ENCODE assay signal across 13 mouse cellular contexts in the genomic region with DNA sequence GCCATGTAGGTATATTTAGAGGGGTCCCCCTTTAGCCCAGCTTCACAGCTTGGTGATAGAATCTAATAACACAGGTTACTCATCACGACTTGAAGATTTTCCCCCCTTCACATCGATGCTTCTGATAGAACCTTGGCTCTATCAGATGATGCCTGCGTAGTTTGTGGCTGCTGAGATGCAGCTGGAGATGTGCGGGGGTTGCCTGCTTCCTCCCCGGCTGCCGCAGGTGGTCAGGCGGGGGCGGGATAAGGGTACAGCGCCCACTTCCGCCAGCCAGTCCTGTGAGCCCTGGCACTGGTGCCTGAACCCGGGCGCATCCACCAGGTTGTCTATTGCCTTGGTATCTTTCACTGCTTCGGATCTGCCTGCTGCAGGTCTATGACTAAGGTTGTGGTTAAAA. TPM values are rescaled to one million over a fixed set of nuclear protein-coding genes. Genes with fewer than 3 reads are reported as not detected.
DNase-seq lines count a peak whose midpoint lies in the region; ATAC-seq and TF ChIP-seq lines count a peak whose summit lies in the region.
"Had no signal": no experiment of that assay in that cellular context is flagged by ENCODE, and none has a peak within 500 bp of the region (broad histone marks: within the 10 kb centered on the region; RNA-seq: fewer than 3 reads in every experiment).

No protein-coding gene starts in this region.

- TF ChIP-seq POLR2A in thymus, adult 2 months (IDR thresholded peaks at IDR 0.05; ENCODE audit: control insufficient read depth, extremely low read depth, insufficient read depth, low read length, poor library complexity), result no peak

- H3K27ac ChIP-seq in thymus, adult 2 months (ENCODE audit: control insufficient read depth, insufficient read depth, low read length), result peak overlapping the region; percentile 72
- H3K27ac ChIP-seq: heart, embryonic 15.5 days; hindbrain, postnatal 0 days; kidney, postnatal 0 days had no signal

- WGBS in thymus, adult 2 months, result 1% methylated on average over 13 of the region's 13 CpGs

- no peak overlapping the region for H3K4me3 ChIP-seq in thymus, adult 2 months (ENCODE audit: control insufficient read depth, insufficient read depth, low read length)
- H3K4me3 ChIP-seq: heart, embryonic 15.5 days had no signal

- peaks cover 38% of the 10 kb centered on the region for H3K4me1 ChIP-seq in thymus, adult 2 months (replicated peaks; ENCODE audit: control insufficient read depth, insufficient read depth, low read length)

- no peaks in the 10 kb centered on the region for H3K27me3 ChIP-seq in thymus, adult 2 months (ENCODE audit: control insufficient read depth, insufficient read depth, low read length)
- H3K27me3 ChIP-seq: heart, embryonic 15.5 days had no signal

- peak; percentile 93 for DNase-seq in CD4-positive helper T cell, adult 2 months (ENCODE audit: low read depth, low spot score)
- peak; percentile 99 for DNase-seq in T-cell, adult 2 months (ENCODE audit: low spot score)
- peak; percentile 90 for DNase-seq in thymus, adult 2 months
- no peak for DNase-seq in left cerebral cortex, postnatal 10 days (ENCODE audit: extremely low spot score in 1 of 2, low spot score in 2 of 2)
- DNase-seq in kidney, adult 18-20 months, result no peak
- DNase-seq in cerebellum, adult 11-12 months, result no peak
- DNase-seq: cerebellum, postnatal 36 days; liver; lung, postnatal 10 days had no signal

- TF ChIP-seq CTCF in thymus, adult 2 months (IDR thresholded peaks at IDR 0.05; ENCODE audit: borderline replicate concordance, control insufficient read depth, extremely low read depth, insufficient read depth, low read length, poor library complexity), result 0 out of 2 replicates have a peak, but pooled peaks have one; percentile 9

- peak; percentile 60 for ATAC-seq in megakaryocyte-erythroid progenitor cell, adult 5-6 weeks (replicated peaks; ENCODE audit: low FRiP score, low TSS enrichment, poor library complexity, severe bottlenecking)
- ATAC-seq: hindbrain, postnatal 0 days had no signal

- intact Hi-C loops in left cerebral cortex, postnatal 10 days (cut with DNase I), result no loop called here

- no peaks in the 10 kb centered on the region for H3K36me3 ChIP-seq in thymus, adult 2 months (ENCODE audit: control insufficient read depth, insufficient read depth, low read length)
- H3K36me3 ChIP-seq: heart, embryonic 15.5 days had no signal

RNA-seq across cellular contexts. Expression of gene Bach2, which starts 19.5 kb away (rescaled TPM):
- 3.5 and 16.9 TPM in 2 replicates for total RNA-seq in megakaryocyte-erythroid progenitor cell, adult 5-6 weeks (2014; fragmentation: Nextera tagmentation)
- 0.52 and 0.53 TPM in 2 replicates for total RNA-seq in megakaryocyte-erythroid progenitor cell, adult 5-6 weeks (2017)
- 9.4 and 10.5 TPM in 2 replicates for polyA plus RNA-seq in thymus, adult 2 months (2012; rRNA removed)
- total RNA-seq in left cerebral cortex, postnatal 10 days (2021), result 10 to 100 TPM; 21.4 to 29.7 TPM

Comparison
In these comparisons a context has a peak if more than half of its experiments do, and no peak if none do; other contexts are left out.
1. DNase-seq: peak in CD4-positive helper T cell, adult 2 months (single experiment), T-cell, adult 2 months (single experiment) and thymus, adult 2 months (single experiment); none in left cerebral cortex, postnatal 10 days (0 of 2), kidney, adult 18-20 months (single experiment) and cerebellum, adult 11-12 months (single experiment).